Mouse (Mus musculus): Measurements from ENCODE around the gene Hexdc. TPM values are rescaled to one million over a fixed set of nuclear protein-coding genes. Genes with fewer than 3 reads are reported as not detected.

Hexdc gene
- polyA plus RNA-seq, 1 experiment from 2014 or later = 37.0 TPM

DNA sequence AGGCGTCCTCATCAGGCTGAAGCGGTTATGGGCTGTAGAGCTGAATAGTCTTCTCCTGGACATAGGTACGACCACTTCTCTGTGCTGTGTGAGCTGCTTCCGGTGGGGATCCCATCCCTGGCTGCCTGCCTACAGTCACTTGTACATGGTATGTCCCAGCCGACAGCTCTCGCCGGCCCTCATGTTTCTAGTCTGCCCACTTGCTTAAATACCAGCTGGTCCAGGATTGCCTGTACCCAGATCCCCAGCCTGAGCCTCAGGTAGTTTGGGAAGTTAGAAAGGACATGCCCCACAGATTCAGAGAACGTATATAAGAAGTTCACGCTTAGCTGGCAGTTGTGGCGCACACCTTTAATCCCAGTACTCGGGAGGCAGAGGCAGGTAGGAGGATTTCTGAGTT is 15.5 kb downstream of the Hexdc start:
- Histone ChIP-seq H3K9me3 (ENCODE audit: control insufficient read depth, low read length) (no peaks in the 10 kb centered on the region), H3K4me2 (ENCODE audit: low read depth, low read length) (no peak overlapping the region), H3K9ac (replicated peaks; ENCODE audit: low read depth, low read length) (no peak overlapping the region), H3K27me3 (ENCODE audit: control insufficient read depth, insufficient read depth, low read length) (no peaks in the 10 kb centered on the region), H3K4me3 (ENCODE audit: low read depth, low read length) (no peak overlapping the region), H3K36me3 (ENCODE audit: control insufficient read depth, insufficient read depth, low read length) (peaks cover 47% of the 10 kb centered on the region), H3K27ac (ENCODE audit: low read depth, low read length) (no peak overlapping the region), H3K4me1 (ENCODE audit: control insufficient read depth, insufficient read depth, low read length) (no peaks in the 10 kb centered on the region)
- WGBS = 94% methylated on average over 11 of the region's 11 CpGs
- ATAC-seq (ENCODE audit: low read depth) = no peak

DNA sequence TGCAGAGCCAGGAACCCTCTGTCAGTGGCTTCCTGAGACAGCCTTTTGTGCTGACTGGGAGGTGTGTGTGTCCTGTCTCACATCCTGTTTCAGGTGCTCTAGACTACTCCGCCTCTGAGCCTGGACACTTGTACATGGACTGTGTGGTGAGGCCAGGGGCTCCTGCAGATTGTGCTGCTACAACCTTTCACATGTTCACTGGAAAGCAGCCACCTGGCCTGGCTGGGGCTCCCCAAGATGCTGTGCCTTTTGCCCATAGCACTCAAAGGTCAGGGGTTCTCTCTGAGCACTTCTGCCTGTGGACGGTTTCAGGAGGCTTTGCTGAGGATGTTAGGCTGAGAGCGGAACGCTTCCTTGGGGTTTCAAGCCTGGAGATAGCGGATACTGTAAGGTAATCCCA is 16.5 kb downstream of the Hexdc start:
- Histone ChIP-seq H3K4me1 (ENCODE audit: control insufficient read depth, insufficient read depth, low read length) (no peaks in the 10 kb centered on the region), H3K9ac (replicated peaks; ENCODE audit: low read depth, low read length) (no peak overlapping the region), H3K36me3 (ENCODE audit: control insufficient read depth, insufficient read depth, low read length) (peaks cover 54% of the 10 kb centered on the region), H3K27me3 (ENCODE audit: control insufficient read depth, insufficient read depth, low read length) (no peaks in the 10 kb centered on the region), H3K27ac (ENCODE audit: low read depth, low read length) (no peak overlapping the region), H3K4me2 (ENCODE audit: low read depth, low read length) (no peak overlapping the region), H3K9me3 (ENCODE audit: control insufficient read depth, low read length) (no peaks in the 10 kb centered on the region), H3K4me3 (ENCODE audit: low read depth, low read length) (no peak overlapping the region)
- no peak for ATAC-seq (ENCODE audit: low read depth)
- 94% methylated on average over 5 of the region's 5 CpGs for WGBS

- no peaks in the 10 kb centered on the region for H3K4me1 ChIP-seq (ENCODE audit: control insufficient read depth, insufficient read depth, low read length)
- H3K27ac ChIP-seq (ENCODE audit: low read depth, low read length) = no peak overlapping the region
- no peak overlapping the region for H3K4me3 ChIP-seq (ENCODE audit: low read depth, low read length)
- 93% methylated on average over 6 of the region's 6 CpGs for WGBS
- H3K27me3 ChIP-seq (ENCODE audit: control insufficient read depth, insufficient read depth, low read length) = no peaks in the 10 kb centered on the region
- H3K9ac ChIP-seq (replicated peaks; ENCODE audit: low read depth, low read length) = no peak overlapping the region
- H3K4me2 ChIP-seq (ENCODE audit: low read depth, low read length) = no peak overlapping the region
- no peaks in the 10 kb centered on the region for H3K9me3 ChIP-seq (ENCODE audit: control insufficient read depth, low read length)
- no peak for ATAC-seq (ENCODE audit: low read depth)
- peaks cover 54% of the 10 kb centered on the region for H3K36me3 ChIP-seq (ENCODE audit: control insufficient read depth, insufficient read depth, low read length)
These were observed 17.2 kb downstream of the Hexdc start for GRCm38 (mm10) chr11:121221321-121222010.

DNA sequence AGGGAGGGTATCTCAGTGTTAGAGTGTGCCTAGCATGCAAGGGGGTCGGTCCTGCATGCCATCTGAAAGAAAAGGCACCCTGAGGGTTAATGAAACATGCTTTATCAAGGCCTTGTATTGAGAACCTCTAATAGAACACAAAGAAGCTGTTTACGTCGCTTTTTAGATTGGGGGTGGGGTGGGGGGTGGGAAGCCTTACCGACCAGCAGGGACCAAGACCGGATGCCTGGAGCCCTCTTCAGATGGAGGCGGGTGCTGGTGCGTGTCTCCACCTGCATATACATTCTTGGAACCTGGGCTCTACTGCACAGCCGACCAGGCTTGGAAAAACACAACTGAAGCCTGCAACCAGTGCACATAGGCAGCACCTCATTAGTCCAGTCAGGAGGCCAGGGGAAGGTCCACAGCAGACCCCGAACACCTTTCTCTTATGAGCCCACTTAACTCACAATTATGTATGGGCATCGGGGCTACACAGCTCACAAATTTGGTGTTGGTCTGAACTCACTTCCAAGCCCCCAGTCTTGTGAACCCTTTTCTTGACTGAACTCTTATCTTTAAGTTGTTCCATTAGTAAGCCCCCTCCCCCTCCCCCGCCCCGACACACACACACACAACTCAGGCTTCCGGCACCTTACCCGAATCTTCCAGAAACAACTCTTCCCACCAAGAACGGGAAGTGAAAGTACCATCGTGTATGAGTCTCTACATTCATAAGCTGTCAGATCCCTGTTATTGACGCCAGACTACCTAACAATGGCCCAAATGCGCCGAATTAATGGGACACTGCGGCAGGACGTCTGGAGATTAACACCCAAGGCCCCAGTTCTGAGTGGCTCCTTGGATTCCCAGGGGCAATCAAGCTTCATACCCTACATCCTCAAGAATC is 24.1 kb downstream of the Hexdc start:
- ATAC-seq (ENCODE audit: low read depth) = peak; percentile 29
- 28% methylated on average over 21 of the region's 21 CpGs for WGBS
- peak overlapping the region; percentile 54 for H3K4me3 ChIP-seq (ENCODE audit: low read depth, low read length)
- H3K27me3 ChIP-seq (ENCODE audit: control insufficient read depth, insufficient read depth, low read length) = no peaks in the 10 kb centered on the region
- peak overlapping the region; percentile 44 for H3K9ac ChIP-seq (replicated peaks; ENCODE audit: low read depth, low read length)
- no peaks in the 10 kb centered on the region for H3K9me3 ChIP-seq (ENCODE audit: control insufficient read depth, low read length)
- H3K4me1 ChIP-seq (ENCODE audit: control insufficient read depth, insufficient read depth, low read length) = peaks cover 13% of the 10 kb centered on the region
- H3K36me3 ChIP-seq (ENCODE audit: control insufficient read depth, insufficient read depth, low read length) = peaks cover 21% of the 10 kb centered on the region
- peak overlapping the region; percentile 80 for H3K4me2 ChIP-seq (ENCODE audit: low read depth, low read length)
- H3K27ac ChIP-seq (ENCODE audit: low read depth, low read length) = peak overlapping the region; percentile 40

DNA sequence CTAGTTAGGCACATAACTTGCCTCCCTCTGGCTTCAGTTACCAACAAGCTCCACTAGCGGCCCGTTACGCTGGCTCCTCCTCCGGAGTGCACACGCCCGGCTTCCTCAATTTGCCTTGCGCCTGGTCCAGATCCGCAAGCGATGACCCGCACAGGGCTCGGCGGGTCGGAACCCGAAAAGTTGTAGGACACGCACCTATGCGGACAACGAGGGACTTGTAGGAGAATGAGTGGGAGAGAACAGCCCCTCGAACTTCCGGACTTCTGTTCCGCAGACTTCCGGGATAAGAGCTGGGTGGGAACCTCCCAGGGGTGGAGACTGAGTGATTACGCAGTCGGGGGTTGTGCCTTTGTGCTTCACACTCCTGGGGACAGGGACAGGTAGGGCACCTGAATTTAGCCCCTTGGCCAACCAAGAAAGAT is 24.8 kb downstream of the Hexdc start, which contains the start of gene Cybc1:
Gene Cybc1, minus strand, starts transcription at position 305 of the 422 bp plus-strand sequence.
- Histone ChIP-seq H3K4me1 (ENCODE audit: control insufficient read depth, insufficient read depth, low read length) (peaks cover 13% of the 10 kb centered on the region), H3K4me3 (ENCODE audit: low read depth, low read length) (peak within 1 kb of the TSS; percentile 54), H3K4me2 (ENCODE audit: low read depth, low read length) (peak within 1 kb of the TSS; percentile 80), H3K9ac (replicated peaks; ENCODE audit: low read depth, low read length) (peak within 1 kb of the TSS; percentile 44), H3K36me3 (ENCODE audit: control insufficient read depth, insufficient read depth, low read length) (peaks cover 14% of the 10 kb centered on the region), H3K27me3 (ENCODE audit: control insufficient read depth, insufficient read depth, low read length) (no peaks in the 10 kb centered on the region), H3K27ac (ENCODE audit: low read depth, low read length) (peak within 1 kb of the TSS; percentile 40), H3K9me3 (ENCODE audit: control insufficient read depth, low read length) (no peaks in the 10 kb centered on the region)
- WGBS = under 1% methylated on average over 23 of the region's 23 CpGs
- peak; percentile 90 for ATAC-seq (ENCODE audit: low read depth)

- H3K4me1 ChIP-seq (ENCODE audit: control insufficient read depth, insufficient read depth, low read length) = peaks cover 13% of the 10 kb centered on the region
- WGBS = 82% methylated on average over 4 of the region's 4 CpGs
- H3K27ac ChIP-seq (ENCODE audit: low read depth, low read length) = no peak overlapping the region
- no peaks in the 10 kb centered on the region for H3K36me3 ChIP-seq (ENCODE audit: control insufficient read depth, insufficient read depth, low read length)
- no peaks in the 10 kb centered on the region for H3K9me3 ChIP-seq (ENCODE audit: control insufficient read depth, low read length)
- H3K27me3 ChIP-seq (ENCODE audit: control insufficient read depth, insufficient read depth, low read length) = no peaks in the 10 kb centered on the region
- no peak overlapping the region for H3K9ac ChIP-seq (replicated peaks; ENCODE audit: low read depth, low read length)
- H3K4me3 ChIP-seq (ENCODE audit: low read depth, low read length) = no peak overlapping the region
- no peak overlapping the region for H3K4me2 ChIP-seq (ENCODE audit: low read depth, low read length)
- ATAC-seq (ENCODE audit: low read depth) = no peak
These were observed 27.0 kb downstream of the Hexdc start for GRCm38 (mm10) chr11:121231191-121231590.

- H3K36me3 ChIP-seq (ENCODE audit: control insufficient read depth, insufficient read depth, low read length) = no peaks in the 10 kb centered on the region
- peaks cover 13% of the 10 kb centered on the region for H3K4me1 ChIP-seq (ENCODE audit: control insufficient read depth, insufficient read depth, low read length)
- no peaks in the 10 kb centered on the region for H3K9me3 ChIP-seq (ENCODE audit: control insufficient read depth, low read length)
- no peak overlapping the region for H3K4me3 ChIP-seq (ENCODE audit: low read depth, low read length)
- H3K27me3 ChIP-seq (ENCODE audit: control insufficient read depth, insufficient read depth, low read length) = no peaks in the 10 kb centered on the region
- no peak for ATAC-seq (ENCODE audit: low read depth)
- 53% methylated on average over 4 of the region's 4 CpGs for WGBS
- H3K27ac ChIP-seq (ENCODE audit: low read depth, low read length) = no peak overlapping the region
- 0 out of 2 replicates have a peak overlapping the region, but pooled peaks have one; percentile 25 for H3K9ac ChIP-seq (replicated peaks; ENCODE audit: low read depth, low read length)
- no peak overlapping the region for H3K4me2 ChIP-seq (ENCODE audit: low read depth, low read length)
These were observed 27.5 kb downstream of the Hexdc start for GRCm38 (mm10) chr11:121231628-121232291.

- 27% methylated on average over 4 of the region's 4 CpGs for WGBS
- ATAC-seq (ENCODE audit: low read depth) = no peak
These were observed 28.5 kb downstream of the Hexdc start for GRCm38 (mm10) chr11:121232706-121233105.

More at GRCm38 (mm10) chr11:121232706-121233105, 28.5 kb downstream of the Hexdc start:
- H3K27me3 ChIP-seq (ENCODE audit: control insufficient read depth, insufficient read depth, low read length) = no peaks in the 10 kb centered on the region
- H3K9ac ChIP-seq (replicated peaks; ENCODE audit: low read depth, low read length) = no peak overlapping the region
- H3K36me3 ChIP-seq (ENCODE audit: control insufficient read depth, insufficient read depth, low read length) = no peaks in the 10 kb centered on the region
- peaks cover 9% of the 10 kb centered on the region for H3K4me1 ChIP-seq (ENCODE audit: control insufficient read depth, insufficient read depth, low read length)
- H3K9me3 ChIP-seq (ENCODE audit: control insufficient read depth, low read length) = no peaks in the 10 kb centered on the region
- no peak overlapping the region for H3K4me2 ChIP-seq (ENCODE audit: low read depth, low read length)
- no peak overlapping the region for H3K27ac ChIP-seq (ENCODE audit: low read depth, low read length)
- H3K4me3 ChIP-seq (ENCODE audit: low read depth, low read length) = no peak overlapping the region

All from neural tube, embryonic 14.5 days (tissue).